Mouse (Mus musculus) monocyte, adult 5-6 weeks (primary cell): ENCODE results near the gene Slc30a10. TPM values are rescaled to one million over a fixed set of nuclear protein-coding genes. Genes with fewer than 3 reads are reported as not detected.

ENCODE experiments used
- ATAC-seq: fragments of 153-309, 156-312 bp; replicated peaks from 2 replicates; pipeline ENCODE4 v1.8.0; 2017; ENCODE audit warnings: mild to moderate bottlenecking; ENCODE audit not compliant: low TSS enrichment, insufficient number of reproducible peaks, severe bottlenecking, poor library complexity, low FRiP score
- total RNA-seq: library from RNA; stranded (forward); fragments of 200-1000, 200-491, 200-594 nt; gene quantifications from 3 replicates; pipeline ENCODE4 v1.2.3, GENCODE M21; 2017

Gene Slc30a10
- total RNA-seq, 1 experiment from 2014 or later, result not detected

GRCm38 (mm10) chr1:185454955-185455701 is 480 bp downstream of the Slc30a10 start:
- no peak for ATAC-seq

- no peak for ATAC-seq
Observed at GRCm38 (mm10) chr1:185456327-185456726, 1.7 kb downstream of the Slc30a10 start.

- no peak for ATAC-seq
Observed at GRCm38 (mm10) chr1:185460096-185460495, 5.4 kb downstream of the Slc30a10 start.

- no peak for ATAC-seq
Observed at GRCm38 (mm10) chr1:185462889-185463288, 8.2 kb downstream of the Slc30a10 start.

GRCm38 (mm10) chr1:185469551-185470021 is 14.9 kb downstream of the Slc30a10 start:
- no peak for ATAC-seq

- ATAC-seq, result no peak
Observed at GRCm38 (mm10) chr1:185472025-185472720, 17.5 kb downstream of the Slc30a10 start.

- no peak for ATAC-seq
Observed at GRCm38 (mm10) chr1:185472730-185473129, 18.1 kb downstream of the Slc30a10 start.

GRCm38 (mm10) chr1:185473437-185473836 is 18.8 kb downstream of the Slc30a10 start:
- ATAC-seq, result no peak

GRCm38 (mm10) chr1:185479861-185480260 is 25.2 kb downstream of the Slc30a10 start:
- no peak for ATAC-seq

GRCm38 (mm10) chr1:185482001-185482761 is 27.5 kb downstream of the Slc30a10 start:
- no peak for ATAC-seq

- ATAC-seq, result no peak
Observed at GRCm38 (mm10) chr1:185482762-185483161, 28.1 kb downstream of the Slc30a10 start.

- ATAC-seq, result no peak
Observed at GRCm38 (mm10) chr1:185483356-185484057, 28.9 kb downstream of the Slc30a10 start.

GRCm38 (mm10) chr1:185484281-185484680 is 29.6 kb downstream of the Slc30a10 start:
- ATAC-seq, result no peak

GRCm38 (mm10) chr1:185489893-185490292 is 35.2 kb downstream of the Slc30a10 start:
- no peak for ATAC-seq

GRCm38 (mm10) chr1:185490603-185491002 is 36.0 kb downstream of the Slc30a10 start:
- ATAC-seq, result no peak

GRCm38 (mm10) chr1:185493439-185494034 is 38.9 kb downstream of the Slc30a10 start:
- no peak for ATAC-seq

- no peak for ATAC-seq
Observed at GRCm38 (mm10) chr1:185496791-185497460, 42.3 kb downstream of the Slc30a10 start.

GRCm38 (mm10) chr1:185500602-185501001 is 46.0 kb downstream of the Slc30a10 start:
- ATAC-seq, result no peak
